Mouse (Mus musculus): Measurements from ENCODE around the gene Vmn1r237. TPM values are rescaled to one million over a fixed set of nuclear protein-coding genes. Genes with fewer than 3 reads are reported as not detected.

The Vmn1r237 gene
- polyA plus RNA-seq (2017; shearing (Covaris generic)): not detected

DNA sequence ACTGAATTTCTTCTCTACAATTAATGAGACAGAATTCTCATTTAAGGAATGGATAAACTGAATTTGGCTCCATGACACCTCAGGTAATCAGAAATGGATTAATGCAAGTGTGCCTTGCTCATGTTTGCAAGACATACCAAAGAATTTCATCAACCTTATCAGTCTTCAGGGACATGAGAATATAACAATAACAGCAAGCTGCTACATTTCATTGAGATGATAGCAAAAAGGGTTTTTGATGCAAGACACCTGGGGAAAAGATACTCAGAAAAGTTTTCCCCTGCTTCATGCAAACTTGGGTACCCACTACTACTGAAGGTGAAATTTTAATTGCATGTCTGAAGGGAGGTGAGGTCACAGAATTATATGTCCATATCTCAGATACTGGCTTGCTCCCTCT, at the start of gene Vmn1r237:
TSS of gene Vmn1r237 (plus strand) at position 301 of the 400 bp plus-strand sequence.
- no peak for ATAC-seq

DNA sequence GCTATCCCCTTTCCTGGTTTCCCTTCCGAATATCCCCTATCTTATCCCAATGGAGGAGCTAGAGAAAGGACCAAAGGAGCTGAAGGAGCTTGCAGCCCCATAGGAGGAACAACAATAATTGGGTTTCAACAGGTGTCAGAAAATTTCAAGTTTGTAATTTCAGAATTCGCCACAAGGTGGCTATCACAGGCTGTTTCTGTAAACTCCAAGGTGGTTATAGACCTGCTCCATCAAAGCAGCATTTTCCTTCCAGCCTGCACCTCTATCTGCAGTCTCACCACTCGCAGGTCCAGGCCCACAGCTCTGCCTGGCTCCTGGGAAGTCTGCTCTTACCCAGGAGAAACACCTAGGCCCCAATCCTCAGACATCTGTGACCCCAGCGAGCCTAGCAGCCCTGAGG, 39.6 kb upstream of the Vmn1r237 start:
- ATAC-seq: peak; percentile 81

DNA sequence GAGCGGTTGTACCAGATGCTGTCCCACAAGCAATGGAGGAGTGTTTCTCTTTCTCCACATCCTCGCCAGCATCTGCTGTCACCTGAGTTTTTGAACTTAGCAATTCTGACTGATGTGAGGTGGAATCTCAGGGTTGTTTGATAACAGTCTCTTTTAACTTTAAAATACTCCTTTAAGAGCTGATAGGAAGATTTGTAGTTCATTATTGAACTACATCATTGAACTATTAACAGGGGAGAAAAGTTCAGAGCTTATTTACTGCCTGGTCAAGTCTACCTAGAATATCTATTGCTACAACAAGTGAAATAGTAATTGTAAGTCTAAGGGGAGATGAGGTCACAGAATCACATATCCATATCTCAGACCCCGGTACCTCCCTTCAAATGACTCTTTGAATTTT, 29.0 kb upstream of the Vmn1r237 start, which contains the start of gene Vmn1r236:
TSS of gene Vmn1r236 (plus strand) at position 301 of the 400 bp plus-strand sequence.
- ATAC-seq: no peak

DNA sequence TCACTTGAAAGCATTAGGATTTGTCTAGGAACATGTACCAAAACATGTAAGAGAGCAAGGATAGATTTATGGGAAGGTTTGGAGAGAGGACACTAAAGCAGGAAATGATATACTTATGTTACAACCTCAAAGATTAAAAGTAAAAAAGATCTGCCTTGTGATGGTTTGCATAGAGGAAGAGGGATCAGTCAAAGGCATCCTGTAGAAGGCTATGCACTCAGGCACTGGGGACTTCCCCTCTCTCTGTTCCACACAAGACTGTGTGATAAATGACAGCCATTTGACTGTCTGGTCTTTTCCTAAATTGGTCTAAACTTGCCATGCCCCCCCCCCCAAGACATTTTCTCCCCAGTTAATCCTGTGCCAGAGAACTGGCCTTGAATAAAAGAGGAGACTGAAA, 27.3 kb upstream of the Vmn1r237 start:
- ATAC-seq: peak; percentile 86

DNA sequence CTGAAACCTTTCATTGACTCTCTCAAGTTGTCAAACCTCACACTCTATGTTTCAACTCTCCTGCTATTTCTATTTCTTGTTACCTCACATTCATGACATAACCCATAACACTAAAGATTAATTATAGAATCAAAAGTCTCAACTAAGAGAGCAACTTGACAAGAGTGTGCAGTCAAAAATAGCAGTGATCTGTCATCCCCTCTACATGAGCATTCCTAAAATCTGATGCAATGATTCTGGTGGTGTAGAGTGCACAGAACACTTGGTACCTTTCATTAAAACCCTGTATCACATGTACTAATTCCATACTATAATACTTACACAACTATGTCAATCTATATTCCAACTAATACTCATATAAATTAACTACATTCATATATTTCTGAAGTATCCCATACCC, 22.0 kb upstream of the Vmn1r237 start:
- ATAC-seq: no peak

Other genes with a start within 250 kb of the Vmn1r237 start
- not detected for gene Vmn1r234, start 85.8 kb upstream of the Vmn1r237 start, polyA plus RNA-seq (2017; shearing (Covaris generic))
- gene Vmn1r235, start 55.5 kb upstream of the Vmn1r237 start, polyA plus RNA-seq (2017; shearing (Covaris generic)): under 1 TPM in 1 of 2 experiments, not detected in 1; 0.30 TPM
- gene Vmn1r236, start 28.9 kb upstream of the Vmn1r237 start, polyA plus RNA-seq (2017; shearing (Covaris generic)): not detected
- gene Zfp677, start 71.9 kb downstream of the Vmn1r237 start, polyA plus RNA-seq (2017; shearing (Covaris generic)): 10 to 100 TPM; 18.3 to 20.2 TPM
- 10 to 100 TPM; 11.7 to 13.0 TPM for gene Zfp54, start 111.4 kb downstream of the Vmn1r237 start, polyA plus RNA-seq (2017; shearing (Covaris generic))
- gene Zfp51, start 138.5 kb downstream of the Vmn1r237 start, polyA plus RNA-seq (2017; shearing (Covaris generic)): 10 to 100 TPM; 41.9 to 43.0 TPM
- 10 to 100 TPM; 44.8 to 46.9 TPM for gene Zfp53, start 177.1 kb downstream of the Vmn1r237 start, polyA plus RNA-seq (2017; shearing (Covaris generic))
- 10 to 100 TPM; 20.8 to 21.6 TPM for gene Zfp52, start 223.7 kb downstream of the Vmn1r237 start, polyA plus RNA-seq (2017; shearing (Covaris generic))

All from CD4-positive, CD25-positive, alpha-beta regulatory T cell, adult 4 months (primary cell).